Mouse (Mus musculus) cerebellum, adult 9-11 months (tissue): ENCODE data around the gene Ccdc107.
A peak's percentile ranks its signal among the peaks of the same experiment; 100 is the strongest.
"Not testable (repeated sequence)": the region's sequence is repeated elsewhere in the genome, so short reads cannot be mapped to it uniquely, and the experiment has no call there.

ENCODE experiments used
- DNase-seq: peaks from one replicate; pipeline ENCODE4 v3.0.0; 2022

The Ccdc107 gene

DNA sequence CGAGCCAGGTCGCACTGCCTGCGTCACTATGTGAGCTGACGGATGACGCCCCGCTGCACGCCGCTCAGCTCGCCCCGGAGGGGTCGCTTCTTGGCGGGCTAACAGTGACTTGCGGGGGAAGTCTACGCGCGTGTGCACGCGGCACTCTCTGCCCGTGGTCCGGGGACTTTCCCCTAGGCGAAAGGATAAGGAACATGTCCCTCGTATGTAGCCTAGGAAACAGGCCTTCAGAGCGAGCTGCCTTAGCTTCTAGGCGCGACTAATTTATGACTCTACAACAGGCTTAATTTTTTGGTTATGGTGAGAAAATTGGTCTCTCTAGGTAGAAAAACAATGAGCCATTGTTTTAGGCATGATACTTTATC lies at the start of gene Ccdc107:
Gene Ccdc107, plus strand, starts transcription at position 80 of the 365 bp plus-strand sequence.
- DNase-seq, result peak; percentile 98

DNA sequence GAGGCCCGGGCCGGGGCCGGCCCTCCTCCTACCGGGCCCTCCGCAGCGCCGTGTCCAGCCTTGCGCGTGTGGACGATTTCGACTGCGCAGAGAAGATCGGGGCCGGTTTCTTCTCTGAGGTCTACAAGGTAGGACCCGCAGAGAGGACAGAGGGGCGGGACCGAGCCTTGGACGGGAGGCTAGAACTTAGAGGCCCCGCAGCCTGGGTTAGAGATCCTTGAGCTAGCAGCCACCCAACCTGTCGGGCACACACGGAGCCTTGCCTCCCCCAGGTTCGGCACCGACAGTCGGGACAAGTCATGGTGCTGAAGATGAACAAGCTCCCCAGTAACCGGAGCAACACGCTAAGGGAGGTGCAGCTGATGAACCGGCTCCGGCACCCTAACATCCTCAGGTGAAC lies 49.2 kb upstream of the Ccdc107 start:
- peak; percentile 60 for DNase-seq

- no peak for DNase-seq
Measured at GRCm38 (mm10) chr4:43447251-43447650, 45.4 kb upstream of the Ccdc107 start.

- DNase-seq, result no peak
Measured at GRCm38 (mm10) chr4:43448554-43448953, 44.1 kb upstream of the Ccdc107 start.

GRCm38 (mm10) chr4:43452315-43452714 lies 40.4 kb upstream of the Ccdc107 start:
- DNase-seq, result no peak

DNA sequence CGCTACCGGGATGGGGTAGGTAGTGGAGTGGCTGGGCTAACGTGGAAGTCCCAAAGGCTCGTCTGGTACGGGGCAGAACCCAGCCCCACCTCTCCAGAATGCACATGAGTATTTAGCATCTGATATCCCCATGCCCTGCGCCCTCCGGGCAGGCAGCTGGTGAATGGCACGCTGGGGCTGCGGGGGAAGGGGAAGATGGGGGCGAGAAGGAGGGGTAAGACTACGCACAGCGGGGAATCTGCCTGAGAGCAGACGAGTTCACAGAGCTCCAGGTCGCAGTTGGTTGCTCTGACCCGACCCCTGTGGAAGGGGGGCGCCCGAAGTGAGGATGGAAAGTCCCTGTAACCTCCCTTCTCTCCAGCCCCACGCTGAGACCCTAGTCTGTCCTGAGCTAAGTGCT lies 39.3 kb upstream of the Ccdc107 start:
- DNase-seq, result no peak

GRCm38 (mm10) chr4:43454041-43454836 lies 38.5 kb upstream of the Ccdc107 start, which contains the start of gene Cd72:
Gene Cd72, minus strand, starts transcription at chr4:43454628.
- no peak for DNase-seq

- no peak for DNase-seq
Measured at GRCm38 (mm10) chr4:43456470-43456869, 36.2 kb upstream of the Ccdc107 start.

GRCm38 (mm10) chr4:43457124-43457523 lies 35.6 kb upstream of the Ccdc107 start:
- DNase-seq, result no peak

DNA sequence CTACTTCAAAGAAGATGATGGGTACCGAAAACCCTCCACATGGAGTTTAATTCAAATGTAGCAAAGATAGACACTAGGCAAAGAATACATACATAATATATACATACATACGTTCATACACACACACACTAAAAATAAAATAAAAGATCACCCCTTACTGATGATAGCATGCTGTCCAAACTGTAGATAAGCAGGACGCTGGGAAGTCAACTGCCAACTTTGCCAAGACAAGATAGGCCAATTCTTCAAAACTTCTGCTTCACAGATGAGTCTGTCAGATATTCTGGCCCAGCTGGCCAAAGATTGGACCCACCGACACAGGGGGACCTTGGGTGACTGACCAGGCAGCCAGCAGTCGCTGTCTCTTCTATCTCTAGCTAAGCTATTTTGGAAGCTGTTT lies 29.6 kb upstream of the Ccdc107 start:
- no peak for DNase-seq

GRCm38 (mm10) chr4:43465935-43466334 lies 26.8 kb upstream of the Ccdc107 start:
- DNase-seq, result no peak

- no peak for DNase-seq
Measured at GRCm38 (mm10) chr4:43466872-43467271, 25.8 kb upstream of the Ccdc107 start.

- DNase-seq, result no peak
Measured at GRCm38 (mm10) chr4:43470301-43470700, 22.4 kb upstream of the Ccdc107 start.

DNA sequence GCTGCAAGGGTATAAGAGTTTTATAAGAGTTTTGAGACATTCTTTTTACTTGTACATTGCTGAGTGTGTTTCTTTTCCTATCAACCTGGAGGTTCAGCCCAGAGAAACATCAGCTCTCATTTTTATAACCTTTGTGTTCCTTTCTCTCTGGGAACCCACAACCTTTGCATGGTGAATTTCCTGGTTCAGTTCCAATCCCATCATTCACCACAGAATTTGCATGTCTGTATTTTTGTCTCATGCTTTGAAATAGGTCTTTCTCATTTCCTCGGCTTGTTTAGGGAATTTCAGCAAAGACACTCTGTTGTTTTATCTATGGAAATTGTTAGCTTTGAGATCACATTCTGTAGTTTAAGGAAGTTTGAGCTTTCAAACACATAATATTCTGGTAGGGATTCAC lies 19.1 kb upstream of the Ccdc107 start:
- no peak for DNase-seq

GRCm38 (mm10) chr4:43476604-43477003 lies 16.1 kb upstream of the Ccdc107 start:
- no peak for DNase-seq

DNA sequence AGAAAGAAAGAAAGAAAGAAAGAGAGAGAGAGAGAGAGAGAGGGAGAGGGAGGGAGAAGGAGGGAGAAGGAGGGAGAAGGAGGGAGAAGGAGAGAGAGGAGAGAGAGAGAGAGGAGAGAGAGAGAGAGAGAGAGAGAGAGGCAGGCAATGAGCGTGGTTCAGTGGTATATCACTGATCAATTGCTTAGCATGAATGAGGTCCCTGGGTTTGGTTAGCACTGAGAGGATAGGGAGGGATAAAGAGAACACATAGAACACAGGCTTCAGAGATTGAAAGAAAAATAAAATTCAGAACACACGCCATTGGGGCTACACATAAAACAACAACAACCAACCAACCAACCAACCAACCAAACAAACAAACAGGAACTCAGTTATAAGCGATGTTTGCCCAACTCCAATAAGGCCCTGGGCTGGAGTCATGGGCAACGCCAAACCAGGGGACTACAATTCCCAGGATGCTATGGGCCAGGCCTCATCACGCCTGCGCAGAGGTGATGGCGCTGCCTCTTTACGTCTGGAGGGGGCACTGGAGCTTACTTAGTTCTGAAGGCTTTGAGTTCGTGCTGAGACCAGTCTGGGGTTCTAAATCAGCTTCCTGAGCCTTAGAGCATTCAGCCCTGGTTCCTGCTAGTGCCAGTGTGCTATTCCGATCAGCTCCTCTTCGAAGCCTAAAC lies 14.7 kb upstream of the Ccdc107 start:
- peak; percentile 91 for DNase-seq

DNA sequence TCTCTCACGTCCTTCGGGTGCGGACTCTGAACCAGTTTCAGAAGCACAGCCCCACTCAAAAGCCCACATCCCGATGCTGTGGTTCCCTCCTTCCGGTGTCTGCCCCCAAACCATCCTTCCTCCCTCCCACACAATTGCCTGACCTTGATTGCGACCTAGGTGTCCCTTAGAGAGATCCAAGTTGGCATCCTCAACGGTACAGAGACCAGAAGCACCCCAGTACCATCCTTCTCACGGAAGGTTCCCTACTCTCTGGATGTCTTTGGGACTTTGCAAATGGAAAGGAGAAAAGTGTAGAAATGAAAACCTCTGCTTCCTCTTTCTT lies 14.2 kb upstream of the Ccdc107 start:
- no peak for DNase-seq

DNA sequence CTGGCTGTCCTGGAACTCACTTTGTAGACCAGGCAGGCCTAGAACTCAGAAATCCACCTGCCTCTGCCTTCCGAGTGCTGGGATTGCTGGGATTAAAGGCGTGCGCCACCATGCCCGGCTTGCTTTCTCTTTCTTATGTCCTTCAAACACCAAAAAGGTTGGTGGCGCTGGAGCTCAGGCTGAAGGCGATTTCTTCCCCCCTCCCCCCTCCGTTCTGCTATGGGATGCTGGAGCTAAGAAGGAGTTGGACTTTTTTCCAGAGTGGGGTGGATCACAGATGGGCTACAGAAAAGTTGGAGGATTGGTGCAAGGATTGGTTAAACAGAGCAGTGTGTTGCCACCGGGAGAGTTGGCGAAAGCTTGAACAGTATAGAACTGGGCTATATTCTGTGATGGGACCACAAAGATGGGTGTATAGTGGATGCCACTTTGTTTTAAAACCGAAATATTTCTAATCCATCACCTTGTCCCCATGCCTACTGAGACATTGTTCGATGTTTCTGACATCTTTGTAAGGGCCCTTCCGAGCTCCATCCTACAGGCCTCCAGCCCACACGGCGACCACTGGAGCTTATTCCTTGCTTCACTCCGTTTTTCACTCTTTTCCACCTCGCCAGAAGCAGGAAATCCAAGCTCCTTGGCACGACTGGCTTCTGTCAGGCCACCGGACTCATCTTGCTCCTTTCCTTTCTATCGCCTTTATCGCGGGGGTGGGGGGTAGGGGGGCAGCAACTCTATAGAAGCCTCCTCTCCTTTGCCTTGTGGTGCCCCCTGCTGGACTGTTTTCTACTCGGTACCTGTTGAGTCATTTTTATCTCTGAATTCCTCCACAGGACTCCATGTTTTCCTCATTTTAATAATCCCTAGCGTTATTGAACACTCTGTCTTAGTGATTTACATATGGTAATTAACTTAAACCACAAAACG lies 13.5 kb upstream of the Ccdc107 start:
- DNase-seq, result peak; percentile 21

- no peak for DNase-seq
Measured at GRCm38 (mm10) chr4:43480985-43481384, 11.7 kb upstream of the Ccdc107 start.

DNA sequence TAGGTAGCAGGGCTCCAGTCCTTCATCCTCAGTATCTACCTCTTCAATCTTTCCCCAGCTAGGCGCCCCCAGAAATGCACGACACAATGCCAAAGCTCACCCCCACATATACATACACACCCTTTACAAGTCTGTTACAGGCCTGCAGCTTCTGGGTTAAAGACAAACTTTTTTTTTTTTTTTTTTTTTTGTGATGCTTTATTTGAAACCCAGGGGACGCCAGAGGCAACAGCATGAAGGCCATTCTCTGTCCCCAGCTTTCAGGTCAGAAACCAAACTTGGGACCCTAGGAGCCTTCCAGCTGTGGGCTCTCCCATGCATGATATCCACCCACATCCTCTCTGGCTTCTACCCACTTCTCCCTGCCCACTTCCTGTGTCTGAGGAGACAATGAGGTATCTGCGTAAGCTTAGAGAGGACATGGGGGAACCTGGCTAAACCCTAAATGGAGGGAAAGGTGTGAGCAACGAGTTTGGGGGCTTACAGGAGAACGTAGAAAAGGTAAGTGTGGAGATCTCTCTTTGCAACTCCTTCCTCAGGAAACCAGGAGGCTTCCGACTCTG lies 10.7 kb upstream of the Ccdc107 start:
- DNase-seq, result no peak

DNA sequence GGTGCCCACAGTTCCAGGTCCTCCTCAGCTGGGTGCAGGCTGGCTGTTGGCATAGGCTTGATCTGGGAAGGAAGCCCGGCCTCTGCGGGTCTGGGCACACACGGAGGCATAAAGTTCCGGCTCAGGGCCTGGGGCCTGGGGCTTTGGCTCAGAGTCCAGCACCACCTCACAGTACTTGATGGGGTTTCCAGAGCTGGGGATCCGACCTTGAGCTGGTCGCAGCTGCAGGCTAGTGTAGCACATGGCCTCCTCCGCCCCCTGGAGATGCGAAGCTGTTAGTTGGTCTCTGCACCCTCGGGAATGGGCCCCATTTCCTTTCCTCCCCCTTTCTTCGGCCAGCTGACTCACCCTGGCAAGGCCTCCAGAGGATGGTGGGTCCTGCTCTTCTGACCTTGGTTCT lies 10.1 kb upstream of the Ccdc107 start:
- peak; percentile 62 for DNase-seq

GRCm38 (mm10) chr4:43483535-43484091 lies 9.1 kb upstream of the Ccdc107 start, which contains the start of gene Sit1:
Gene Sit1, minus strand, starts transcription at chr4:43483734.
- no peak for DNase-seq

DNA sequence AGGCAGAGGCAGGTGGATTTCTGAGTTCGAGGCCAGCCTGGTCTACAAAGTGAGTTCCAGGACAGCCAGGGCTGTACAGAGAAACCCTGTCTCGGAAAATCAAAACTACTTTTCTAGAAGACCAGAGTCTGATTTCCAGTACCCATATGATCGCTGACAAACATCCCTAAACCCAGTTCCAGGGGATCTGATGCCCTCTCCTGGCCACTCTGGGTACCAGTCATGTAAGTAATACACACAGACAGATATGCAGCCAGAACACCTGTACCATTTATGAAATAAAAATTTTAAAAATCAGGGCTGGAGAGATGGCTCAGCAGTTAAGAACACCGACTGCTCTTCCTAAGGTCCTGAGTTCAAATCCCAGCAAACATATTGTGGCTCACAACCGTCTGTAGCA lies 7.0 kb upstream of the Ccdc107 start:
- not testable (repeated sequence) for DNase-seq
